Mouse (Mus musculus) stomach, postnatal 0 days (tissue): ENCODE measurements at regions not wholly inside any gene's neighbourhood (a gene's known extent, or its start where the extent isn't known, plus 50 kb on each side); places are given as distances from the start of the nearest gene placed in this dataset.

ENCODE experiments used
- ATAC-seq: fragments of 200-750 bp; cut with Nextera tagmentation; 2 replicates; pipeline ENCODE4 v1.8.0; 2017; ENCODE audit not compliant: low FRiP score, low TSS enrichment
- DNase-seq: peaks from one replicate; pipeline ENCODE4 v3.0.0-alpha.2; 2016; ENCODE audit warnings: low spot score
- H3K27ac ChIP-seq: fragments of 300-500 bp; sonication (generic); replicated peaks from 2 replicates; pipeline ENCODE4 v1.5.1; 2014; ENCODE audit warnings: mild to moderate bottlenecking, control low read depth
- H3K27me3 ChIP-seq: fragments of 300-500 bp; sonication (generic); 2 replicates; pipeline ENCODE4 v1.6.1; 2014; ENCODE audit warnings: low read length; ENCODE audit not compliant: control insufficient read depth, insufficient read depth
- H3K36me3 ChIP-seq: fragments of 300-500 bp; sonication (generic); 2 replicates; pipeline ENCODE4 v1.6.1; 2014; ENCODE audit warnings: low read length, mixed read lengths; ENCODE audit not compliant: control insufficient read depth, insufficient read depth
- H3K4me1 ChIP-seq: fragments of 300-500 bp; sonication (generic); replicated peaks from 2 replicates; pipeline ENCODE4 v1.6.1; 2014; ENCODE audit warnings: antibody characterized with exemption; ENCODE audit not compliant: control insufficient read depth, insufficient read depth
- H3K4me2 ChIP-seq: fragments of 300-500 bp; sonication (generic); replicated peaks from 2 replicates; pipeline ENCODE4 v1.6.1; 2014; ENCODE audit warnings: low read depth, mild to moderate bottlenecking, control low read depth, moderate library complexity
- H3K4me3 ChIP-seq: fragments of 300-500 bp; sonication (generic); 2 replicates; pipeline ENCODE4 v1.5.1; 2014; ENCODE audit warnings: low read depth, low read length, control low read depth
- H3K9ac ChIP-seq: fragments of 300-500 bp; sonication (generic); 2 replicates; pipeline ENCODE4 v1.6.1; 2014; ENCODE audit warnings: mild to moderate bottlenecking, low read length, control low read depth, mixed read lengths
- H3K9me3 ChIP-seq: fragments of 300-500 bp; sonication (generic); 2 replicates; pipeline ENCODE4 v1.6.1; 2016; ENCODE audit warnings: low read length; ENCODE audit not compliant: control insufficient read depth
- CTCF ChIP-seq: IDR thresholded peaks from 2 replicates; pipeline ENCODE4 v1.5.1; 2016; ENCODE audit warnings: antibody characterized with exemption, low read depth, mild to moderate bottlenecking, moderate library complexity
- EP300 ChIP-seq: optimal IDR thresholded peaks from 2 replicates; pipeline ENCODE3; 2016; ENCODE audit warnings: antibody characterized with exemption
- WGBS: fragments of 180-500 bp; shearing (Covaris S2); extraction: QIAGEN DNeasy Blood & Tissue Kit; methylation state at CpG from one replicate; pipeline ENCODE4 v1.1.7; 2014; 5-methylcytosine and 5-hydroxymethylcytosine counted together

- Histone ChIP-seq H3K27ac (no peak overlapping the region), H3K36me3 (no peaks in the 10 kb centered on the region), H3K9me3 (no peaks in the 10 kb centered on the region), H3K4me2 (no peak overlapping the region), H3K9ac (no peak overlapping the region), H3K4me1 (no peaks in the 10 kb centered on the region), H3K4me3 (no peak overlapping the region), H3K27me3 (no peaks in the 10 kb centered on the region)
- DNase-seq = no peak
- 68% methylated on average over 7 of the region's 7 CpGs for WGBS
- ATAC-seq = no peak
- TF ChIP-seq EP300 (no peak), CTCF (no peak)
Observed at GRCm38 (mm10) chr15:36660986-36661385, 346.6 kb downstream of the Zfp706 start.
